Mouse (Mus musculus): ENCODE measurements around the gene Dnaaf3.
A peak's percentile ranks its signal among the peaks of the same experiment; 100 is the strongest.
"Not testable (repeated sequence)": the region's sequence is repeated elsewhere in the genome, so short reads cannot be mapped to it uniquely, and the experiment has no call there.

The Dnaaf3 gene

GRCm38 (mm10) chr7:4532005-4532729, at the start of gene Dnaaf3:
Dnaaf3 (minus strand) TSS chr7:4532453.
- peak; percentile 75 for DNase-seq (ENCODE audit: low read depth, low spot score)

- DNase-seq (ENCODE audit: low read depth, low spot score): peak; percentile 39
These were observed 49.2 kb upstream of the Dnaaf3 start for GRCm38 (mm10) chr7:4581481-4581880.

GRCm38 (mm10) chr7:4572361-4572760, 40.1 kb upstream of the Dnaaf3 start:
- DNase-seq (ENCODE audit: low read depth, low spot score): peak; percentile 48

GRCm38 (mm10) chr7:4562660-4563059, 30.4 kb upstream of the Dnaaf3 start:
- no peak for DNase-seq (ENCODE audit: low read depth, low spot score)

GRCm38 (mm10) chr7:4557167-4557560, 24.9 kb upstream of the Dnaaf3 start:
- no peak for DNase-seq (ENCODE audit: low read depth, low spot score)

GRCm38 (mm10) chr7:4556256-4557166, 24.3 kb upstream of the Dnaaf3 start:
- DNase-seq (ENCODE audit: low read depth, low spot score): peak; percentile 85

- no peak for DNase-seq (ENCODE audit: low read depth, low spot score)
These were observed 15.0 kb upstream of the Dnaaf3 start, which contains the start of gene Syt5 for GRCm38 (mm10) chr7:4547221-4547641. Syt5 (minus strand) TSS chr7:4547541.

- DNase-seq (ENCODE audit: low read depth, low spot score): no peak
These were observed 14.4 kb upstream of the Dnaaf3 start for GRCm38 (mm10) chr7:4546591-4547131.

- no peak for DNase-seq (ENCODE audit: low read depth, low spot score)
These were observed 13.8 kb upstream of the Dnaaf3 start for GRCm38 (mm10) chr7:4546050-4546449.

GRCm38 (mm10) chr7:4542013-4542412, 9.8 kb upstream of the Dnaaf3 start:
- DNase-seq (ENCODE audit: low read depth, low spot score): peak; percentile 90

- peak; percentile 77 for DNase-seq (ENCODE audit: low read depth, low spot score)
These were observed 9.1 kb upstream of the Dnaaf3 start for GRCm38 (mm10) chr7:4541344-4541743.

- no peak for DNase-seq (ENCODE audit: low read depth, low spot score)
These were observed 6.8 kb upstream of the Dnaaf3 start for GRCm38 (mm10) chr7:4539019-4539418.

GRCm38 (mm10) chr7:4537181-4537580, 4.9 kb upstream of the Dnaaf3 start:
- no peak for DNase-seq (ENCODE audit: low read depth, low spot score)

GRCm38 (mm10) chr7:4536369-4536768, 4.1 kb upstream of the Dnaaf3 start:
- DNase-seq (ENCODE audit: low read depth, low spot score): no peak

GRCm38 (mm10) chr7:4530166-4530565, 2.1 kb downstream of the Dnaaf3 start:
- not testable (repeated sequence) for DNase-seq (ENCODE audit: low read depth, low spot score)

- no peak for DNase-seq (ENCODE audit: low read depth, low spot score)
These were observed 5.0 kb downstream of the Dnaaf3 start for GRCm38 (mm10) chr7:4527302-4527689.

GRCm38 (mm10) chr7:4526341-4527301, 5.6 kb downstream of the Dnaaf3 start:
- peak; percentile 90 for DNase-seq (ENCODE audit: low read depth, low spot score)

- peak; percentile 73 for DNase-seq (ENCODE audit: low read depth, low spot score)
These were observed 7.9 kb downstream of the Dnaaf3 start, which contains the start of gene Tnni3 for GRCm38 (mm10) chr7:4524212-4524922. Tnni3 (minus strand) TSS chr7:4524229.

GRCm38 (mm10) chr7:4523205-4524130, 8.8 kb downstream of the Dnaaf3 start:
- no peak for DNase-seq (ENCODE audit: low read depth, low spot score)

Measured in A20 (cell line).